Mouse (Mus musculus): Measurements from ENCODE around the gene Tma16.

GRCm38 (mm10) chr8:66433577-66433976 lies 52.8 kb downstream of the Tma16 start:
- TF ChIP-seq CTCF (IDR thresholded peaks at IDR 0.05; ENCODE audit: control insufficient read depth, insufficient read depth, insufficient read length) = no peak
- no peak for TF ChIP-seq MYOD1 (IDR thresholded peaks at IDR 0.05; ENCODE audit: control insufficient read depth, insufficient read length, low read depth)

Data from C2C12 (cell line).